In genomic region chr12:89689086-89689485, GRCm38 (mm10) we compare ENCODE assay signal across 18 mouse cellular contexts.
DNase-seq lines count a peak whose midpoint lies in the region; ATAC-seq and TF ChIP-seq lines count a peak whose summit lies in the region.
"Had no signal": no experiment of that assay in that cellular context is flagged by ENCODE, and none has a peak within 500 bp of the region (broad histone marks: within the 10 kb centered on the region; RNA-seq: fewer than 3 reads in every experiment).

No protein-coding gene starts in this region.

- H3K36me3 ChIP-seq in lung, postnatal 0 days (ENCODE audit: insufficient read depth, low read length): no peaks in the 10 kb centered on the region
- H3K36me3 ChIP-seq in intestine, embryonic 15.5 days: no peaks in the 10 kb centered on the region
- H3K36me3 ChIP-seq: embryonic facial prominence, embryonic 10.5 days; hindbrain, embryonic 12.5 days; liver, embryonic 15.5 days had no signal

- no peak for ATAC-seq in lung, postnatal 0 days
- ATAC-seq in intestine, embryonic 15.5 days: no peak
- ATAC-seq: forebrain, embryonic 16.5 days; inflammation-experienced regulatory T-cells, adult 6 months; midbrain, embryonic 16.5 days; Patski had no signal

- no peaks in the 10 kb centered on the region for H3K27me3 ChIP-seq in lung, postnatal 0 days (replicated peaks; ENCODE audit: insufficient read depth, low read length)
- H3K27me3 ChIP-seq in intestine, embryonic 15.5 days (replicated peaks): no peaks in the 10 kb centered on the region
- H3K27me3 ChIP-seq: hindbrain, embryonic 12.5 days; liver, embryonic 15.5 days; Patski had no signal

- 90% methylated on average over 7 of the region's 7 CpGs for WGBS in lung, postnatal 0 days
- 88% methylated on average over 7 of the region's 7 CpGs for WGBS in intestine, embryonic 15.5 days

- H3K9me3 ChIP-seq in lung, postnatal 0 days (ENCODE audit: low read length): no peaks in the 10 kb centered on the region
- H3K9me3 ChIP-seq in intestine, embryonic 15.5 days: no peaks in the 10 kb centered on the region
- H3K9me3 ChIP-seq: embryonic facial prominence, embryonic 10.5 days; hindbrain, embryonic 12.5 days; liver, embryonic 15.5 days had no signal

- no peak for TF ChIP-seq CTCF in lung, postnatal 0 days (IDR thresholded peaks at IDR 0.05)

- intact Hi-C loops in left cerebral cortex, postnatal 36 days (cut with DNase I): no loop called here

- H3K4me2 ChIP-seq in lung, postnatal 0 days (replicated peaks; ENCODE audit: low read depth, low read length): no peak overlapping the region
- no peak overlapping the region for H3K4me2 ChIP-seq in intestine, embryonic 15.5 days (replicated peaks)
- H3K4me2 ChIP-seq: hindbrain, embryonic 12.5 days; liver, embryonic 15.5 days had no signal

- H3K4me1 ChIP-seq in lung, postnatal 0 days (ENCODE audit: insufficient read depth, low read depth, low read length): no peaks in the 10 kb centered on the region
- no peaks in the 10 kb centered on the region for H3K4me1 ChIP-seq in intestine, embryonic 15.5 days (replicated peaks)
- H3K4me1 ChIP-seq: embryonic facial prominence, embryonic 10.5 days; hindbrain, embryonic 12.5 days; liver, embryonic 15.5 days had no signal

- peak; percentile 30 for DNase-seq in layer of hippocampus, adult 11-12 months (ENCODE audit: low spot score)
- DNase-seq in layer of hippocampus, postnatal 10 days (ENCODE audit: low spot score in 2 of 2): no peak
- DNase-seq in cerebellum, adult 8-10 months: peak; percentile 51
- peak; percentile 18 for DNase-seq in layer of hippocampus, adult 9-10 months (ENCODE audit: low spot score)
- DNase-seq in left cerebral cortex, postnatal 36 days (ENCODE audit: low spot score in 2 of 2): peak; percentile 48 to 50
- DNase-seq in ovary, postnatal 10 days (ENCODE audit: low spot score): no peak
- no peak for DNase-seq in lung, postnatal 0 days (ENCODE audit: low spot score)
- DNase-seq: gastrocnemius, postnatal 25 days; lung, postnatal 14 days; thymus, postnatal 4 days had no signal

- H3K27ac ChIP-seq in lung, postnatal 0 days (ENCODE audit: low read length): no peak overlapping the region
- no peak overlapping the region for H3K27ac ChIP-seq in intestine, embryonic 15.5 days
- H3K27ac ChIP-seq: embryonic facial prominence, embryonic 10.5 days; hindbrain, embryonic 12.5 days; liver, embryonic 15.5 days had no signal

- H3K4me3 ChIP-seq in lung, postnatal 0 days (ENCODE audit: low read depth, low read length): no peak overlapping the region
- no peak overlapping the region for H3K4me3 ChIP-seq in intestine, embryonic 15.5 days (replicated peaks)
- H3K4me3 ChIP-seq: embryonic facial prominence, embryonic 10.5 days; hindbrain, embryonic 12.5 days; liver, embryonic 15.5 days had no signal

- TF ChIP-seq EP300 in lung, postnatal 0 days (IDR thresholded peaks at IDR 0.05): no peak

- no peak overlapping the region for H3K9ac ChIP-seq in lung, postnatal 0 days (replicated peaks; ENCODE audit: low read depth)
- no peak overlapping the region for H3K9ac ChIP-seq in intestine, embryonic 15.5 days
- H3K9ac ChIP-seq: hindbrain, embryonic 12.5 days; liver, embryonic 15.5 days had no signal

Comparison
In these comparisons a context has a peak if more than half of its experiments do, and no peak if none do; other contexts are left out.
1. DNase-seq: peak in layer of hippocampus, adult 11-12 months (single experiment), cerebellum, adult 8-10 months (single experiment), layer of hippocampus, adult 9-10 months (single experiment) and left cerebral cortex, postnatal 36 days (2 of 2); none in layer of hippocampus, postnatal 10 days (0 of 2), ovary, postnatal 10 days (single experiment) and lung, postnatal 0 days (single experiment).